Mouse (Mus musculus): Measurements from ENCODE around the gene Hand1. TPM values are rescaled to one million over a fixed set of nuclear protein-coding genes. Genes with fewer than 3 reads are reported as not detected.
A peak's percentile ranks its signal among the peaks of the same experiment; 100 is the strongest.

Hand1 gene
- polyA plus RNA-seq (2014; fragmentation: Nextera tagmentation; extraction: Ambion mirVana) = 36.6 and 44.4 TPM in 2 replicates

GRCm38 (mm10) chr11:57832552-57833201, at the start of gene Hand1:
Gene Hand1 (minus strand): TSS chr11:57832818.
- Histone ChIP-seq H3K36me3 (ENCODE audit: control insufficient read depth, insufficient read depth, low read length) (no peaks in the 10 kb centered on the region), H3K27ac (ENCODE audit: low read depth) (peak within 1 kb of the TSS; percentile 80), H3K4me1 (replicated peaks; ENCODE audit: control insufficient read depth, insufficient read depth, low read length) (peaks cover 33% of the 10 kb centered on the region), H3K27me3 (replicated peaks; ENCODE audit: control insufficient read depth, insufficient read depth, low read length) (peaks cover 59% of the 10 kb centered on the region), H3K4me2 (ENCODE audit: low read length) (peak within 1 kb of the TSS; percentile 74), H3K9me3 (ENCODE audit: control insufficient read depth, low read length) (no peaks in the 10 kb centered on the region), H3K9ac (ENCODE audit: low read length) (peak within 1 kb of the TSS; percentile 69), H3K4me3 (ENCODE audit: low read depth, low read length) (peak within 1 kb of the TSS; percentile 56)
- 16% methylated on average over 23 of the region's 23 CpGs for WGBS
- no peak for ATAC-seq (replicated peaks; ENCODE audit: low FRiP score, low TSS enrichment, low read depth)
- DNase-seq (ENCODE audit: low spot score) = peak; percentile 73

GRCm38 (mm10) chr11:57876157-57876556, 43.5 kb upstream of the Hand1 start:
- no peaks in the 10 kb centered on the region for H3K36me3 ChIP-seq (ENCODE audit: control insufficient read depth, insufficient read depth, low read length)
- no peaks in the 10 kb centered on the region for H3K9me3 ChIP-seq (ENCODE audit: control insufficient read depth, low read length)
- H3K4me2 ChIP-seq (ENCODE audit: low read length) = no peak overlapping the region
- ATAC-seq (replicated peaks; ENCODE audit: low FRiP score, low TSS enrichment, low read depth) = no peak
- DNase-seq (ENCODE audit: low spot score) = no peak
- no peaks in the 10 kb centered on the region for H3K27me3 ChIP-seq (replicated peaks; ENCODE audit: control insufficient read depth, insufficient read depth, low read length)
- H3K4me1 ChIP-seq (replicated peaks; ENCODE audit: control insufficient read depth, insufficient read depth, low read length) = no peaks in the 10 kb centered on the region
- H3K27ac ChIP-seq (ENCODE audit: low read depth) = no peak overlapping the region
- no peak overlapping the region for H3K9ac ChIP-seq (ENCODE audit: low read length)
- H3K4me3 ChIP-seq (ENCODE audit: low read depth, low read length) = no peak overlapping the region
- WGBS = 60% methylated on average over 2 of the region's 2 CpGs

- Histone ChIP-seq H3K4me2 (ENCODE audit: low read length) (no peak overlapping the region), H3K9me3 (ENCODE audit: control insufficient read depth, low read length) (no peaks in the 10 kb centered on the region), H3K9ac (ENCODE audit: low read length) (no peak overlapping the region), H3K27ac (ENCODE audit: low read depth) (no peak overlapping the region), H3K36me3 (ENCODE audit: control insufficient read depth, insufficient read depth, low read length) (no peaks in the 10 kb centered on the region), H3K27me3 (replicated peaks; ENCODE audit: control insufficient read depth, insufficient read depth, low read length) (no peaks in the 10 kb centered on the region), H3K4me3 (ENCODE audit: low read depth, low read length) (no peak overlapping the region), H3K4me1 (replicated peaks; ENCODE audit: control insufficient read depth, insufficient read depth, low read length) (0 out of 2 replicates have a peak, but pooled peaks cover 4% of the 10 kb centered on the region)
- no peak for ATAC-seq (replicated peaks; ENCODE audit: low FRiP score, low TSS enrichment, low read depth)
- 36% methylated on average over 3 of the region's 3 CpGs for WGBS
- DNase-seq (ENCODE audit: low spot score) = no peak
Measured at GRCm38 (mm10) chr11:57873014-57873413, 40.4 kb upstream of the Hand1 start.

- Histone ChIP-seq H3K36me3 (ENCODE audit: control insufficient read depth, insufficient read depth, low read length) (no peaks in the 10 kb centered on the region), H3K4me3 (ENCODE audit: low read depth, low read length) (no peak overlapping the region), H3K27ac (ENCODE audit: low read depth) (no peak overlapping the region), H3K27me3 (replicated peaks; ENCODE audit: control insufficient read depth, insufficient read depth, low read length) (no peaks in the 10 kb centered on the region), H3K9me3 (ENCODE audit: control insufficient read depth, low read length) (no peaks in the 10 kb centered on the region), H3K4me1 (replicated peaks; ENCODE audit: control insufficient read depth, insufficient read depth, low read length) (peaks cover 16% of the 10 kb centered on the region), H3K4me2 (ENCODE audit: low read length) (no peak overlapping the region), H3K9ac (ENCODE audit: low read length) (no peak overlapping the region)
- DNase-seq (ENCODE audit: low spot score) = no peak
- WGBS = 35% methylated on average over 9 of the region's 9 CpGs
- ATAC-seq (replicated peaks; ENCODE audit: low FRiP score, low TSS enrichment, low read depth) = no peak
Measured at GRCm38 (mm10) chr11:57868753-57869460, 36.3 kb upstream of the Hand1 start.

- Histone ChIP-seq H3K4me3 (ENCODE audit: low read depth, low read length) (no peak overlapping the region), H3K9ac (ENCODE audit: low read length) (no peak overlapping the region), H3K9me3 (ENCODE audit: control insufficient read depth, low read length) (no peaks in the 10 kb centered on the region), H3K36me3 (ENCODE audit: control insufficient read depth, insufficient read depth, low read length) (no peaks in the 10 kb centered on the region), H3K4me1 (replicated peaks; ENCODE audit: control insufficient read depth, insufficient read depth, low read length) (peaks cover 16% of the 10 kb centered on the region), H3K27ac (ENCODE audit: low read depth) (peak overlapping the region; percentile 70), H3K27me3 (replicated peaks; ENCODE audit: control insufficient read depth, insufficient read depth, low read length) (no peaks in the 10 kb centered on the region), H3K4me2 (ENCODE audit: low read length) (no peak overlapping the region)
- ATAC-seq (replicated peaks; ENCODE audit: low FRiP score, low TSS enrichment, low read depth) = 0 out of 2 replicates have a peak, but pooled peaks have one; percentile 8
- WGBS = 25% methylated on average over 7 of the region's 7 CpGs
- no peak for DNase-seq (ENCODE audit: low spot score)
Measured at GRCm38 (mm10) chr11:57866466-57866865, 33.8 kb upstream of the Hand1 start.

GRCm38 (mm10) chr11:57864577-57864976, 32.0 kb upstream of the Hand1 start:
- 32% methylated on average over 8 of the region's 8 CpGs for WGBS
- DNase-seq (ENCODE audit: low spot score) (no peak), ATAC-seq (replicated peaks; ENCODE audit: low FRiP score, low TSS enrichment, low read depth) (no peak)
- H3K27ac ChIP-seq (ENCODE audit: low read depth) = no peak overlapping the region
- H3K36me3 ChIP-seq (ENCODE audit: control insufficient read depth, insufficient read depth, low read length) = no peaks in the 10 kb centered on the region
- no peak overlapping the region for H3K9ac ChIP-seq (ENCODE audit: low read length)
- no peaks in the 10 kb centered on the region for H3K27me3 ChIP-seq (replicated peaks; ENCODE audit: control insufficient read depth, insufficient read depth, low read length)
- no peaks in the 10 kb centered on the region for H3K9me3 ChIP-seq (ENCODE audit: control insufficient read depth, low read length)
- H3K4me3 ChIP-seq (ENCODE audit: low read depth, low read length) = no peak overlapping the region
- peaks cover 16% of the 10 kb centered on the region for H3K4me1 ChIP-seq (replicated peaks; ENCODE audit: control insufficient read depth, insufficient read depth, low read length)
- H3K4me2 ChIP-seq (ENCODE audit: low read length) = no peak overlapping the region

- Histone ChIP-seq H3K27ac (ENCODE audit: low read depth) (no peak overlapping the region), H3K36me3 (ENCODE audit: control insufficient read depth, insufficient read depth, low read length) (no peaks in the 10 kb centered on the region), H3K4me2 (ENCODE audit: low read length) (no peak overlapping the region), H3K9me3 (ENCODE audit: control insufficient read depth, low read length) (no peaks in the 10 kb centered on the region), H3K9ac (ENCODE audit: low read length) (no peak overlapping the region), H3K4me1 (replicated peaks; ENCODE audit: control insufficient read depth, insufficient read depth, low read length) (peaks cover 12% of the 10 kb centered on the region), H3K4me3 (ENCODE audit: low read depth, low read length) (no peak overlapping the region), H3K27me3 (replicated peaks; ENCODE audit: control insufficient read depth, insufficient read depth, low read length) (no peaks in the 10 kb centered on the region)
- 89% methylated on average over 7 of the region's 7 CpGs for WGBS
- ATAC-seq (replicated peaks; ENCODE audit: low FRiP score, low TSS enrichment, low read depth) = no peak
- no peak for DNase-seq (ENCODE audit: low spot score)
Measured at GRCm38 (mm10) chr11:57862088-57862487, 29.5 kb upstream of the Hand1 start.

GRCm38 (mm10) chr11:57857709-57858108, 25.1 kb upstream of the Hand1 start:
- H3K9ac ChIP-seq (ENCODE audit: low read length) = no peak overlapping the region
- no peak overlapping the region for H3K27ac ChIP-seq (ENCODE audit: low read depth)
- H3K9me3 ChIP-seq (ENCODE audit: control insufficient read depth, low read length) = no peaks in the 10 kb centered on the region
- H3K4me2 ChIP-seq (ENCODE audit: low read length) = no peak overlapping the region
- H3K27me3 ChIP-seq (replicated peaks; ENCODE audit: control insufficient read depth, insufficient read depth, low read length) = no peaks in the 10 kb centered on the region
- 50% methylated on average over 4 of the region's 4 CpGs for WGBS
- H3K4me1 ChIP-seq (replicated peaks; ENCODE audit: control insufficient read depth, insufficient read depth, low read length) = no peaks in the 10 kb centered on the region
- no peaks in the 10 kb centered on the region for H3K36me3 ChIP-seq (ENCODE audit: control insufficient read depth, insufficient read depth, low read length)
- H3K4me3 ChIP-seq (ENCODE audit: low read depth, low read length) = no peak overlapping the region
- DNase-seq (ENCODE audit: low spot score) = no peak
- ATAC-seq (replicated peaks; ENCODE audit: low FRiP score, low TSS enrichment, low read depth) = no peak

Data from intestine, embryonic 14.5 days (tissue).